Mouse (Mus musculus): ENCODE results near the gene Cdx2. TPM values are rescaled to one million over a fixed set of nuclear protein-coding genes. Genes with fewer than 3 reads are reported as not detected.
A peak's percentile ranks its signal among the peaks of the same experiment; 100 is the strongest.

Cdx2 gene
- not detected for total RNA-seq (2021)
- long read RNA-seq, experiment 1: 0 reads
- long read RNA-seq, experiment 2: 0 reads

- DNase-seq: no peak
Observed at GRCm38 (mm10) chr5:147306638-147307397, at the start of gene Cdx2. Cdx2 (minus strand) TSS chr5:147307270.

DNA sequence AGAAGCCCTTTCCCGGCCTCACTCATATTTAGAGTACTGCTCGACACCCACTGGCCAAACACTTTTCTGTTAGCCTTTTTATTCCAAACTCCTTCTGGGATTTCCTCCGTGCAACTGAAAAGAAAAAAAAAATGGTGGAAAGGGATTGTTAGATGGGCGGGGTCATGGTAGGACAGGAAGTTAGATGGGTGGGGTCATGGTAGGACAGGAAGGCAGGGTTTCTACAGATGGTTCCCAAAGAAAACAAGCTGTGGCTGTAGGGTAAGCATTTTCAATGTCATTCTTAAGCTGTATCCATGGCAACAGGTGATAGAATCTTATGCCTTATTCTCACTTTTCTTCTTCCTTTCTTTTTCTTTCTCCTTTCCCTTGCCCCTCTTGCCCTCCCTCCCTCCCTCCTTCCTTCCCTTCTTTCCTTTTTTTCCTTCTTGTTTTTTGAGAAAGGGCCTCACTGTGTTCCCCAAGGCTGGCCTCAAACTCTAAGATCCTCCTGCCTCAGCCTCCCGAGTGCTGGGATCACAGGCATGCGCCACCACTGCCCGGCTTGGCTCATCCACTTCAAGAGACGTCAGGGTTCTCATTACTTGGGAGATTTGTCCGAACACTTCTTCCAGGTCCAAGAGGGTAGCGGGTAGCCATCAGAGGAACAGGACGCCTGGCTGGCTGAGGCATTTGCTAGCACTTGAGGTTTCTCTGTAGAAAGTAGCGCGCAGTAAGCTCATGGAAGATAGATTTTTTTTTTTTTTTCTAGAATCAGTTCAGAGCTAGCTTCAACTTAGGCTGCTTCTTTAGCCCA lies 49.4 kb upstream of the Cdx2 start:
- no peak for DNase-seq

GRCm38 (mm10) chr5:147355788-147356187 lies 48.7 kb upstream of the Cdx2 start:
- DNase-seq: no peak

- no peak for DNase-seq
Observed at GRCm38 (mm10) chr5:147354985-147355384, 47.9 kb upstream of the Cdx2 start.

DNA sequence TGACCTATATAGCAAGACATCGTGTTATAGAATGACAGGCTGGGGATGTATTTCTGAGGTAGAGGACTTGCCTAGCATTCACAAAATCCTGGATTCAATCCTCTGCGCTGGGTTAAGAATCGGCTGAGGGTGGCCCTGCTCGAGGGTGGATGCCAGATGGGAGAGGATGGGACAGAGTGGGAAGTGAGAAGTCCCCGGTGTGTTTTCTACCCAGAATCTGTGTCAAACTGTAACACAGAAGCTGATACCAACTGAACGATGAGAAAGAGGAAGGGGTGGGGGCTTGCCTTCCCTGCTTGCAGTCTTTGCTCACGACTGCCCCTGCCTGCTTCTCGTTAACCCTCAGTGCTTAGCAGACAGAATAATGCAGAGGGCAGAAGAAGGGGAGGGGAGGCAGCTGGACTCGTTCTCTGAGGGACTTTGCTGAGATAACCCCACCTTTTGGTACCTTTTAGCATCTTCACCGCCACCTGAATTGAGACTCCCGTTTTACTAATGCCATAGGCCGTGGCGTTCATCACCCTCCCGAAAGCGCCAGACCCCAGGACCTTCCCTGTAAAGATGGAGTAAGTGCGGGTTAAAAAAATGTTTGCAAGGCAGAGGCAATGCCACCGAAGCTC lies 47.2 kb upstream of the Cdx2 start:
- DNase-seq: no peak

DNA sequence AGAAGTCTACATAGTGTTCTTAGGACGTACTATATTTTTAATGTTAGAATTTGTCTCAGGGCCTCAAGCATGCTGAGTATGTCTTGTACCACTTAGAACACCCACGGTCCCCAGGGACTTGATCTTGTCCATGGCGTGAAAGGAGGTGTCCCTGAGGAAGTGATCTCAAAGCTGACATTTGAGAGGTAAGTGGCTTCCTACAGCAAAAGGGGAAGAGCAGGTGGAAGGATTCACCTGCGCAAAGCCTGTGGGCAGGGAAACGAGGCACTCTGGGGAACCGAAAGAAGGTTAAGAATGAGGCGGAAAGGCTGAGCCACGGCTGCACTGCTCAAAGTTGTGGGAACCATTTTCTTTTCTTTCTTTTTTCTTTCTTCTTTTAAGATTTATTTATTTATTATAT lies 44.9 kb upstream of the Cdx2 start:
- DNase-seq: no peak

DNA sequence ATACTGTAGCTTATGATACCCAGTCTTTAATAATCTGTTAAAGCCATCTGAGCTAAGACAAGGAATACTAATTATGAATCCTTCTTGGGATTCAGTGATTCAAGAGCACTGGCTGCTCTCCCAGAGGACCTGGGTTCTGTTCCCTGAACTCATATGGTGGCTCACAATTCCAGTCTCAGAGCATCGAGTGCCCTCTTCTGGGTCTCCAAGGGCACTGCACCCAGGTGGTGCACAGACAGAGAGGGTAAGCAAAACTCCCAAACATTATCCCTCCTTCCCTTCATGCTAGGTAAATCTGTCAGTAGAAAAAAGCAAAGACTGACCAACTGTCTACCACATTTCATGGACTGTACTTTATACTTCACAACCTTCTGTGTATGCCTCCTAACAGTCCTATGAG lies 38.9 kb upstream of the Cdx2 start:
- no peak for DNase-seq

DNA sequence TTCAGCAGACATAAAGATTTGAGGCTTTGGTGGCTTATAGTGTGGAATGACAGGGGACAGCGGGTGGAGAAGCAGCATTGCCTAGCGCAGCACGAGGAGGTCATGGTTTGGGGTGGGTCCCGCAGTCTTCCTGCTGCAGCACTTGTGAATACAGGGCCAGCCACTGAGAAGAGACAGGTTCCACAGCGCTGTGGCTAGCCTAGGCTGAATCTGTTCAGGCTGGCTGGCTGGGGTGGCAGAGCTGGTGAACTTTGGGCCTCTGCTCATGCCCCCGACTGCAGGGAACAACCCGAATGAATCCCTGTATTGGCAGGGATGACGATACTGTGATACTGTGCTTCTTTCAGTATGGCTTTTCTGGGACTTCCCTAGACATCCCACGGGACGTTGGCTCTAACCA lies 36.8 kb upstream of the Cdx2 start:
- DNase-seq: no peak

- no peak for DNase-seq
Observed at GRCm38 (mm10) chr5:147342901-147343300, 35.8 kb upstream of the Cdx2 start.

GRCm38 (mm10) chr5:147340741-147341414 lies 33.8 kb upstream of the Cdx2 start:
- no peak for DNase-seq

DNA sequence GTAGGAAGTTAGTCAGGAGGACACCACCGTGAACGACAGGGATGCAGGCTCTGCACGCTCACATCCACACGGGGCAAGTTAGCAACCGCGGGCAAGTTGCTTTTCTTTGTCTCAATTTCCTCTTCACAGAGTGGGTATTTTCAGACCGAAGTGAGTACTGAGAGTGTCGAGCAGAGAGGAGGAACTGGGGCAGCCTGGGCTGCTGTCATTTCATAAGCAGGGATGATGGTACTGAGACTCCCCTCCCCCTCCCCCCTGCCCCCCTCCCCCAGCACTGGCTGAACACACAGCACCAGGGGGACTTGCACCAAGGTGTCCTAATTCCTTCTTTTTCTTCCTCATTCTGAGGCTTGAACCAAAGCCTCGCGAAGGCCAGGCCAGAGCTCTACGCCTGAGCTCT lies 32.5 kb upstream of the Cdx2 start:
- DNase-seq: no peak

GRCm38 (mm10) chr5:147338967-147339366 lies 31.9 kb upstream of the Cdx2 start:
- no peak for DNase-seq

DNA sequence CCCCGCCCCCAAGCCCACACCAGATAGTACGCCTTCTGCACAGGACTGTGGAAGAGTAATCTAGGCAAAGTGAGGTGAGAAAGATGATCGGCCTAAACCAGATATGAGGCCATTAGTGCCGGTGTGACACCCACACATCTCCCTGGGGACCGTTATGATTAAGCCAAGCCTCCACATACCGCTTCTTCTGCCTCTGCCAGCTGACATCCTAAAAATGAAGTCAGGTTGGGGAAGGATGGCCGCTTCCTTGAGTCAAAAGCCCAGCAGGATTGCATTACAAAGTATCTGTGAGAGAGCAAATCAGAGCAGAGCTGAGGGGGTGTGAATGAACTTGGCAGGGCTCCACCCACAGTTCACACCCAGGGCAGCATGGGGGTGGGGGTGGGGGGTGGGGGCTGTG lies 25.6 kb upstream of the Cdx2 start:
- DNase-seq: no peak

DNA sequence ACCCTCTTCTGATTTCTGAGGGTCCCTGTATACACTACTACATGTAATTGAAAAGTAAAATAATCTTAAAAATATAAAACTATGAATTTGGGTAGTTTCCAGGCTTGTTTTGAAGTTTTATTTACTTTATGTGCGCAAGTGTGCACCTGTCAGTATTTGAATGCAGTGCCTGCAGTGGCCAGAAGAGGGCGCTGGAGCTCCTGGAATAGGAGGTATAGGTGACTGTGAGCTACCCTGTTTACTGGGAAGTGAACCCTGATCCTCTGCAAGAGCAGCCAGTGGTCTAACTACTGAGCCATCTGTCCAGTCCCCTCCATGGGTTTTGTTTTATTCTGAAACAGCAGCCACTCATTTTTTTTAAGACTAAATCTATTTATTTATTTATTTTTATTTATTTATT lies 24.5 kb upstream of the Cdx2 start:
- DNase-seq: peak; percentile 21 to 49

DNA sequence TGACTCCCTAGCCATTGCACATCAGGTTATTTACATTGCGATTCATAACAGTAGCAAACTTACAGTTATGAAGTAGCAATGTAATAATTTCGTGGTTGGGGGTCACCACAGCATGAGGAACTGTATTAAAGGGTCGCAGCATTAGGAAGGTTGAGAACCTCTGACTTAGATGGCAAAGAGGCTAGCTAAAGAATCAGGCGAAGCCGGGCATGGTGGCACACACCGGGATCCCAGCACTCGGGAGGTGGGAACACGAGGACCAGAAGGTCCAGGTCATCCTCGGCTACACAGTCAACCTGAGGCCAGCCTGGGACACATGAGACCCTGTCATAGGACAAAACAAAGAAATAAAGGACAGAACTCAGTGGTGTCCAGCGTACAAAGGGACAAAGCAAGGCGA lies 22.9 kb upstream of the Cdx2 start:
- no peak for DNase-seq

DNA sequence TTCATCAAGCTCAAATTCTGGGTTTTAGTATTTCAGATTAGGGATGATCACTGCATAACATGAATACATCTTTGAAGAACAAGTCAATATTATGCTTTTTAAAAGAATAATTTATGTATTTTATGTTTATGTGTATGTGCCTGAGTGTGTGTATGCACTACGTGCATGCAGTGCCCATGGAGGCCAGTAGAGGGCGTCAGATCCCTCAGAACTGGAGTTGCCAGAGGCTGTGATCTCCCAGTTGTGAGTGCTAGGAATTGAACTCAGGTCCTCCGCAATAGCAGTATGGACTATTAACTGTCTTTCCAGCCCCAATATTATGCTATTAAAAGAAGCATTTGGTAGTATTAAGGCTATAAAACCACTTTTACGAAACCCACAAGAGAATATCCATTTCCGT lies 20.6 kb upstream of the Cdx2 start:
- no peak for DNase-seq

- DNase-seq: no peak
Observed at GRCm38 (mm10) chr5:147325931-147326330, 18.9 kb upstream of the Cdx2 start.

GRCm38 (mm10) chr5:147323237-147323917 lies 16.3 kb upstream of the Cdx2 start:
- DNase-seq: peak; percentile 44 to 87

GRCm38 (mm10) chr5:147322183-147322582 lies 15.1 kb upstream of the Cdx2 start, which contains the start of gene Urad:
Urad (minus strand) TSS chr5:147322440.
- no peak for DNase-seq

DNA sequence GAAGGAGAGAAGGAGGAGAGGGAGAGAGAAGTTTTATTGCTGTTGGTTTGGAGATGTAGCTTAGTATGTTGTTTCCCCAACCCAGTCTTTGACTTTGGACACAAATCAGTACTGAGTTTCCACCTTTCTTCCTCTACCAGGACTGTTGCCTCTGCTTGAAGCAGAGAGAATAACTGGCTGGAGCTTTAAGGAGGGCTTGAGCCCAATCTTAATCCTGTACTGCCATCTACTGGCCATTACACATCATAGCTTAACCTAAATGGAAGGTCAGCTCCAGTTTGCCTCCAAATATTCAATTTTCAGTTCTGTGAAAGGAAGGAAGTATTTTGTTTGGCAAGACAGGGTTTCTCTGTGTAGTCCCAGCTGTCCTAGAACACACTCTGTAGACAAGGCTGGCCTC lies 12.6 kb upstream of the Cdx2 start:
- DNase-seq: peak; percentile 44 to 54

GRCm38 (mm10) chr5:147317991-147318390 lies 10.9 kb upstream of the Cdx2 start:
- DNase-seq: no peak

DNA sequence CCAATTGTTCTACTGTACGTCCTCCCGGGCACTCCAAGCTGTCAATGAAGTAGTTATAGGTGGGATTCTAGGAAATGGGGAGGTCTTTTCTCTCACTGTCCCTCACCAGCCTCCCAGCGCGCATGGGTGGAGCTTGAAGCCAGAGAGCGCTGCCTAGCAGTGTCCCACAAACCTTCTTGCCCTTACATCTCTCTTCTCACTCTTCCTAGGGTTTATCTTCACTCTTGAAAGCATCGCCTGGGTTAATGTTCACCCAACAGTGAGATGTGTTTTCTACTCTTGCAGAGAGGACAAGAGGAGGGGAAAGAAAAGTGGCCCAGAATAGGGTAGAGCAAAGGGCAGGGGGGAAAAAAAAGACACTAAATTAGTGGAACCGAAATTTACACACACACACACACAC lies 10.3 kb upstream of the Cdx2 start:
- DNase-seq: no peak
